Mouse (Mus musculus) liver, embryonic 11.5 days (tissue): ENCODE measurements around the gene Atf7. TPM values are rescaled to one million over a fixed set of nuclear protein-coding genes. Genes with fewer than 3 reads are reported as not detected.

Experiments
- ATAC-seq: fragments of 200-750 bp; cut with Nextera tagmentation; replicated peaks from 2 replicates; pipeline ENCODE4 v1.8.0; 2017; ENCODE audit warnings: moderate number of reproducible peaks, mild to moderate bottlenecking, moderate TSS enrichment, moderate library complexity; ENCODE audit not compliant: low FRiP score
- DNase-seq: peaks from one replicate; pipeline ENCODE4 v3.0.0-alpha.2; 2017; ENCODE audit warnings: low spot score
- H3K27ac ChIP-seq: fragments of 300-500 bp; sonication (generic); 2 replicates; pipeline ENCODE4 v1.5.1; 2014; ENCODE audit warnings: mild to moderate bottlenecking, low read depth, low read length, control low read depth
- H3K27me3 ChIP-seq: fragments of 300-500 bp; sonication (generic); replicated peaks from 2 replicates; pipeline ENCODE4 v1.6.1; 2014; ENCODE audit warnings: low read length, mixed read lengths; ENCODE audit not compliant: control insufficient read depth, insufficient read depth
- H3K36me3 ChIP-seq: fragments of 300-500 bp; sonication (generic); 2 replicates; pipeline ENCODE4 v1.6.1; 2014; ENCODE audit warnings: mild to moderate bottlenecking, low read length, moderate library complexity, mixed read lengths; ENCODE audit not compliant: control insufficient read depth, insufficient read depth
- H3K4me1 ChIP-seq: fragments of 300-500 bp; sonication (generic); replicated peaks from 2 replicates; pipeline ENCODE4 v1.6.1; 2014; ENCODE audit warnings: low read length, mixed read lengths; ENCODE audit not compliant: control insufficient read depth, insufficient read depth
- H3K4me2 ChIP-seq: fragments of 300-500 bp; sonication (generic); 2 replicates; pipeline ENCODE4 v1.6.1; 2014; ENCODE audit warnings: mild to moderate bottlenecking, control low read depth, moderate library complexity
- H3K4me3 ChIP-seq: fragments of 300-500 bp; sonication (generic); 2 replicates; pipeline ENCODE4 v1.5.1; 2014; ENCODE audit warnings: low read depth, low read length, control low read depth
- H3K9ac ChIP-seq: fragments of 300-500 bp; sonication (generic); 2 replicates; pipeline ENCODE4 v1.6.1; 2014; ENCODE audit warnings: low read depth, low read length, control low read depth
- H3K9me3 ChIP-seq: fragments of 300-500 bp; sonication (generic); 2 replicates; pipeline ENCODE4 v1.6.1; 2016; ENCODE audit warnings: low read length, inconsistent platforms, mixed read lengths; ENCODE audit not compliant: control insufficient read depth
- WGBS: fragments of 180-500 bp; shearing (Covaris S2); extraction: QIAGEN DNeasy Blood & Tissue Kit; methylation state at CpG from one replicate; pipeline ENCODE4 v1.1.7; 2014; 5-methylcytosine and 5-hydroxymethylcytosine counted together
- polyA plus RNA-seq: library from polyadenylated mRNA; unstranded; fragments of >200 nt; fragmentation: Nextera tagmentation; extraction: Ambion mirVana; gene quantifications from 2 replicates; pipeline ENCODE4 v1.2.1, GENCODE M21; 2014

Atf7 gene
- polyA plus RNA-seq, 1 experiment from 2014 or later = 17.1 TPM

- H3K27me3 ChIP-seq = no peaks in the 10 kb centered on the region
- H3K9me3 ChIP-seq = no peaks in the 10 kb centered on the region
- no peak for ATAC-seq
- H3K4me1 ChIP-seq = no peaks in the 10 kb centered on the region
- no peak overlapping the region for H3K9ac ChIP-seq
- 97% methylated on average over 5 of the region's 5 CpGs for WGBS
- DNase-seq = no peak
- peaks cover 22% of the 10 kb centered on the region for H3K36me3 ChIP-seq
- no peak overlapping the region for H3K4me2 ChIP-seq
- no peak overlapping the region for H3K4me3 ChIP-seq
- H3K27ac ChIP-seq = no peak overlapping the region
Measured at GRCm38 (mm10) chr15:102552599-102552998, 72.7 kb downstream of the Atf7 start.

GRCm38 (mm10) chr15:102547478-102547877 lies 77.8 kb downstream of the Atf7 start:
- no peak overlapping the region for H3K9ac ChIP-seq
- no peaks in the 10 kb centered on the region for H3K4me1 ChIP-seq
- 94% methylated on average over 3 of the region's 3 CpGs for WGBS
- no peaks in the 10 kb centered on the region for H3K9me3 ChIP-seq
- no peak overlapping the region for H3K4me3 ChIP-seq
- ATAC-seq (no peak), DNase-seq (no peak)
- no peaks in the 10 kb centered on the region for H3K27me3 ChIP-seq
- H3K4me2 ChIP-seq = no peak overlapping the region
- peaks cover 20% of the 10 kb centered on the region for H3K36me3 ChIP-seq
- H3K27ac ChIP-seq = no peak overlapping the region

- WGBS = 87% methylated on average over 3 of the region's 3 CpGs
- Histone ChIP-seq H3K9me3 (no peaks in the 10 kb centered on the region), H3K4me2 (no peak overlapping the region)
Measured at GRCm38 (mm10) chr15:102546677-102547427, 78.4 kb downstream of the Atf7 start.

DNA sequence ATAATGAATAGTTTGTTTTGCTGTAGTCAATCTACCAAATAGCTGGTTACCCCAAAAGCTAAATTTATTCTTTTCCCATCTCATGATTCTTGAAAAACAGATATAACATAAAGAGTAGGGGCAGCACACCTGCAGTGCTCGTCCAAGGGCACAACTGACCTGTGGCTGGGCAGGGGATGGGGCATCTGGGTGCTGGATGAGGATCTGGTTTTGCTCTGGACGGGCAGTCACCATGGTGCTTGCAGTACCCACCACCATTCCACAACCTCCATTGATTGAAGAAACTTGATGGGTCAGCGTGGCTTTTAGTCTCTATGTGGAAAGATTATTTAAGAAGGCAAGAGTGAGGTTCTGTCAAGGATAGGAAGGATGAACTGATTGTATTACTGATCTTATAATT lies 79.0 kb downstream of the Atf7 start:
- Histone ChIP-seq H3K4me1 (no peaks in the 10 kb centered on the region), H3K27ac (no peak overlapping the region), H3K4me3 (no peak overlapping the region), H3K27me3 (no peaks in the 10 kb centered on the region), H3K9me3 (no peaks in the 10 kb centered on the region), H3K4me2 (no peak overlapping the region), H3K36me3 (peaks cover 16% of the 10 kb centered on the region; the same call in 1 of the 2 replicates), H3K9ac (no peak overlapping the region)
- DNase-seq = no peak
- WGBS = 88% methylated on average over 3 of the region's 3 CpGs
- ATAC-seq = no peak

More at GRCm38 (mm10) chr15:102546677-102547427, 78.4 kb downstream of the Atf7 start:
- H3K36me3 ChIP-seq = peaks cover 19% of the 10 kb centered on the region; the same call in 1 of the 2 replicates
- ATAC-seq = no peak
- no peak overlapping the region for H3K4me3 ChIP-seq
- no peak overlapping the region for H3K9ac ChIP-seq
- no peak for DNase-seq
- no peaks in the 10 kb centered on the region for H3K27me3 ChIP-seq
- no peak overlapping the region for H3K27ac ChIP-seq
- no peaks in the 10 kb centered on the region for H3K4me1 ChIP-seq

DNA sequence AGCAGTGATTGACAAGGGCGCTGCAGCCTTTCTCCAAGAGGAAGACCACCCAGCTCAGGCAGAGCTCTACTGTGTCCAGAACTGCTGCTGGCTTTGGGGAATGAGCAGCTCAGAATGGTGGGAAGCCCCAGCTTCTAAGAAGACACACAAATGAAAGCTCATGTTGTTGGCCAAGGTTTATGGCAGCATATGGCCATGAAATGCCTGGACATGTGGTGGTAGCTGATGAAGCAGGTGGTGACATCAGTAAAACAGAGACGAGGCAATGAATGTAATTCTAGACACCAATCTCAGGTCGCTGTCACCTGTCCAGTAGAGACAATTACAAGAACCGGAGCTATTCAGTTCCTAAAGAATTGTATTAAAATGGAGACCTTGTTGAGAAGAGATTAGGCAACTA lies 80.5 kb downstream of the Atf7 start:
- Histone ChIP-seq H3K4me2 (no peak overlapping the region), H3K4me1 (no peaks in the 10 kb centered on the region), H3K9me3 (no peaks in the 10 kb centered on the region), H3K4me3 (no peak overlapping the region), H3K36me3 (peaks cover 24% of the 10 kb centered on the region; the same call in 1 of the 2 replicates), H3K27ac (no peak overlapping the region), H3K27me3 (no peaks in the 10 kb centered on the region), H3K9ac (no peak overlapping the region)
- WGBS = 89% methylated on average over 4 of the region's 4 CpGs
- no peak for DNase-seq
- no peak for ATAC-seq

DNA sequence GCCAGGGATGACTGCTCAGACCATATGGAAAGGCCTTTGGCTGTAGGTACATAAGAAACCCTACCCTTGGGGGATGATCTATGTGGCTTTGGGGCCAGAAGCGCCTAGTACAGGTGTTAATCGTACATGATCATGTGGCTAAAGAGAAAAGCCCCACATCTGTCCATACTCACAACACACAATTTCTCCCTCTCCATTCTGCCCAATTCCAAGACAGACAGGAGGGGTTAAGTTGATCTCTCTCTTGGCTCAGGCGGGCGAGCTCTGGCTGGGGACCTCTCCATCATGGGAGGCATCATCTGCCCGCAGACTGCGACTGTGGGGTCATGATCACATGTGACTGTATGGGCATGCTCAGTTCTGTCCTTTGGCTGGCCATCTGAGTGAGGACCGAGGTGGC lies 91.3 kb downstream of the Atf7 start:
- no peaks in the 10 kb centered on the region for H3K9me3 ChIP-seq
- H3K4me2 ChIP-seq = no peak overlapping the region
- peak; percentile 12 for DNase-seq
- H3K27me3 ChIP-seq = no peaks in the 10 kb centered on the region
- peaks cover 27% of the 10 kb centered on the region for H3K36me3 ChIP-seq
- H3K27ac ChIP-seq = no peak overlapping the region
- no peak overlapping the region for H3K4me3 ChIP-seq
- whole genome bisulfite sequencing = 92% methylated on average over 7 of the region's 7 CpGs
- no peaks in the 10 kb centered on the region for H3K4me1 ChIP-seq
- no peak overlapping the region for H3K9ac ChIP-seq
- ATAC-seq = no peak

DNA sequence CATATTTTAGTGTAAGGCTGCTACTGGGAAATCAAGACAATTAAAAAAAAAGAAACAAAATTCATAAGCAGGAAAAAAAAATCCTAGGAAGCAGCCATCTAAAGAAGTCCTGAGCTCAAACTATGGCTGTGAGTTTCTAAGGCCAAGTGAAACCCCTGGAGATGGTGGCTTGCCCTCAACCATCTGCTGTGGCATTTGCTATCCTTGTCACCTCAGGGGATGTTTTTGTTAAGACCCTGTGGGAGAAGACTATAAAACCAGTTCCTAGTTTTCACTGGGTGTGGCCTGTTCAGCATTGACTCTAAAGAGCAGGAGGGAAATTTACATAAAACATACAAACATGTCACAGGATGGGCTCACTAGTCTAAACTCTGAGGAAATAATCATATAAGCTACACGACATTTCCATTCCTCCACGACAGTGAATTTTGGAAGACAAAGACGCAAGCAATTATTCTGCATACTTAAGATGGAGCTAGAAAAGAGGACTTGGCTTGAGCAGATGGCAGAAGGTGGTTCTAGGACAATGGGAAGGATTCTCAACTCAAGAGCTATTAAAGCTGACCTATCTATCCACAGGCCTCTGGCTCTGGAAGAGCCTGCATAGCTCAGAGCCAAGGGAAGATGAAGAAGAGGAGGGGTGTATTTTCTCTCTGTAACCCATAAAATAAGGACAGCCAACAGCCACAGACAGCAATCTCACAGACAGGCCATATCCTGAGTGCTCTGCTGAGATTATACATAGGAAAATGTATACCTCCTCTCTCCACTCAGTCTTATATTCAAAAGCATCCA lies 93.0 kb downstream of the Atf7 start:
- Histone ChIP-seq H3K9ac (no peak overlapping the region), H3K27ac (no peak overlapping the region), H3K4me2 (no peak overlapping the region), H3K4me3 (no peak overlapping the region), H3K36me3 (peaks cover 28% of the 10 kb centered on the region), H3K4me1 (no peaks in the 10 kb centered on the region), H3K27me3 (no peaks in the 10 kb centered on the region), H3K9me3 (no peaks in the 10 kb centered on the region)
- WGBS = 82% methylated on average over 3 of the region's 3 CpGs
- ATAC-seq = no peak
- DNase-seq = no peak

DNA sequence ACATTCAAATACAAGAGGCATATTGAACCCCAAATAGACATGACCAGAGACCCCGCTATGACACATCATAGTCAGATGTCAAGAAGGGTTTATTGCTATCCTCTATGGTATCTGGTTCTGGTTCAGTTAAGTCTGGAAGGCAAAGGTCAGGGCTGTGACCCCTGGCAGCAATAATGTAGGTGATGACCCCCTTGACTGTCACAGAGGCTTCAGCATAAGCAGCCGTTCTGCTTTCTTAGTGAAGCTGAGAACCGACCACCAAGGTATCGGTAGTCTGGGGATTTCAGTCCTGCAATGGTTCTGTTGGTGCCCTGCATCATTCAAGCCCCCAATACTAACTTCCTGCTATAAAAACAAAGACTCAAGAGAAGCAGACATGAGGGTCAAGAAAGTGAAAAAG lies 93.7 kb downstream of the Atf7 start:
- WGBS = 83% methylated on average over 4 of the region's 4 CpGs
- no peak for DNase-seq
- peaks cover 25% of the 10 kb centered on the region for H3K36me3 ChIP-seq

More for the DNA sequence above, 93.7 kb downstream of the Atf7 start:
- Histone ChIP-seq H3K27ac (no peak overlapping the region), H3K9ac (no peak overlapping the region), H3K9me3 (no peaks in the 10 kb centered on the region), H3K4me2 (no peak overlapping the region), H3K27me3 (no peaks in the 10 kb centered on the region), H3K4me3 (no peak overlapping the region), H3K4me1 (no peaks in the 10 kb centered on the region)
- ATAC-seq = no peak
